Mouse (Mus musculus): Measurements from ENCODE around the gene Tnf.

DNA sequence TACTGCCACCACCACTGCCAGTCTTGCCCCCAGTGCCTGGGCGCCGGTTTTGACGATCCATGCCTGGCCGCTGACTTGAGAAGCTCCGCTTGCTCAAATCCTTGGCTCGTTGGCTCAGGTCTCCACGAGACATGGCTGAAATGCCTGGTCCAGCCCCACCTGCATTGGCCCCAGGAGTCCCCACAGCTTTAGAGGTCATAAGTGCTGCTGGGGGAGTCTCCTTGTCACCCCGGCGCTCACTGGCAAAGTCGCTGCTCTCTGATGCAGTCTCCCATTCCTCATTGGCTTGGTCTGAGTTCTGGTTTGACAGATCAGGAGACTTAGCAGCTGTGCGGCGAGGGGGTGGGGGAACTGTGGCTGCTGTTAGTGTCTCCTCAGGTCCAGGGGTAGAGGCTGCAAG lies 46.4 kb downstream of the Tnf start:
- no peak for TF ChIP-seq CTCF (IDR thresholded peaks at IDR 0.05; ENCODE audit: borderline replicate concordance, extremely low read depth, insufficient read depth, insufficient read length)
- TF ChIP-seq POLR2A (IDR thresholded peaks at IDR 0.05; ENCODE audit: borderline replicate concordance, extremely low read depth, insufficient read depth, insufficient read length, poor library complexity, severe bottlenecking), result no peak

Measured in brain, embryonic 14.5 days (tissue).